24 mouse cellular contexts compared by ENCODE assay signal in genomic region chr9:63082830-63083229, GRCm38 (mm10).
"Had no signal": no experiment of that assay in that cellular context is flagged by ENCODE, and none has a peak within 500 bp of the region (broad histone marks: within the 10 kb centered on the region; RNA-seq: fewer than 3 reads in every experiment).

No protein-coding gene starts in this region.

- H3K36me3 ChIP-seq: limb, embryonic 10.5 days; limb, embryonic 13.5 days; midbrain, embryonic 12.5 days; neural tube, embryonic 13.5 days; stomach, embryonic 15.5 days had no signal

- H3K4me1 ChIP-seq: limb, embryonic 13.5 days; midbrain, embryonic 12.5 days; neural tube, embryonic 13.5 days; stomach, embryonic 15.5 days had no signal

- H3K9ac ChIP-seq: limb, embryonic 13.5 days; liver, embryonic 14.5 days; liver, postnatal 0 days; lung, embryonic 14.5 days; midbrain, embryonic 12.5 days; neural tube, embryonic 13.5 days; stomach, embryonic 15.5 days had no signal

- H3K27me3 ChIP-seq: limb, embryonic 13.5 days; midbrain, embryonic 12.5 days; neural tube, embryonic 13.5 days; stomach, embryonic 15.5 days had no signal

- H3K4me2 ChIP-seq: limb, embryonic 13.5 days; liver, embryonic 11.5 days; lung, embryonic 14.5 days; midbrain, embryonic 12.5 days; neural tube, embryonic 13.5 days; stomach, embryonic 15.5 days had no signal

- DNase-seq: kidney, adult 18-20 months; kidney, adult 9 months; kidney, postnatal 10 days; kidney, postnatal 36 days; layer of hippocampus, adult 9-11 months; liver, postnatal 0 days; lung, embryonic 14.5 days; lung, postnatal 10 days; lung, postnatal 4 days; retina, postnatal 1 day; right cerebral cortex, postnatal 25 days; spleen, adult 18-20 months; thymus, adult 18-20 months; thymus, postnatal 36 days had no signal

- H3K9me3 ChIP-seq: limb, embryonic 10.5 days; limb, embryonic 13.5 days; midbrain, embryonic 12.5 days; neural tube, embryonic 13.5 days; stomach, embryonic 15.5 days had no signal

- ATAC-seq: intestine, embryonic 16.5 days; liver, postnatal 0 days; midbrain, embryonic 16.5 days had no signal

- H3K27ac ChIP-seq: limb, embryonic 10.5 days; limb, embryonic 13.5 days; liver, embryonic 14.5 days; midbrain, embryonic 12.5 days; neural tube, embryonic 13.5 days; stomach, embryonic 15.5 days had no signal

- H3K4me3 ChIP-seq: limb, embryonic 10.5 days; limb, embryonic 13.5 days; midbrain, embryonic 12.5 days; myocyte; neural tube, embryonic 13.5 days; stomach, embryonic 15.5 days had no signal
